Mouse (Mus musculus) erythroblast, embryonic 14.5 days (primary cell): Measurements from ENCODE around the gene Mtor. TPM values are rescaled to one million over a fixed set of nuclear protein-coding genes. Genes with fewer than 3 reads are reported as not detected.

Experiments
- H3K27me3 ChIP-seq: 2 replicates; pipeline ENCODE4 v1.6.1; 2012; ENCODE audit warnings: inconsistent platforms; ENCODE audit not compliant: control insufficient read depth
- H3K36me3 ChIP-seq: 2 replicates; pipeline ENCODE4 v1.6.1; 2012; ENCODE audit warnings: mild to moderate bottlenecking, inconsistent platforms; ENCODE audit not compliant: control insufficient read depth
- H3K4me1 ChIP-seq: 2 replicates; pipeline ENCODE4 v1.6.1; 2012; ENCODE audit warnings: inconsistent platforms; ENCODE audit not compliant: control insufficient read depth
- H3K4me3 ChIP-seq: replicated peaks from 2 replicates; pipeline ENCODE3; 2012; ENCODE audit warnings: moderate library complexity, mild to moderate bottlenecking, inconsistent platforms
- H3K9me3 ChIP-seq: 2 replicates; pipeline ENCODE4 v1.6.1; 2012; ENCODE audit warnings: low read length, inconsistent platforms, mixed read lengths; ENCODE audit not compliant: control insufficient read depth
- GATA1 ChIP-seq: IDR thresholded peaks from 2 replicates; pipeline ENCODE4 v1.6.1; 2012; ENCODE audit warnings: low read length, inconsistent platforms, mixed read lengths
- TAL1 ChIP-seq: IDR thresholded peaks from 3 replicates; pipeline ENCODE4 v1.6.1; 2012; ENCODE audit warnings: low read length, inconsistent platforms, mixed read lengths
- polyA plus RNA-seq: library from polyadenylated mRNA; stranded (reverse); fragments of >175 nt; gene quantifications from 2 replicates; pipeline ENCODE4 v1.2.3, GENCODE M21; 2012

The Mtor gene
- polyA plus RNA-seq, 1 experiment: 1.2 TPM

- TF ChIP-seq TAL1 (no peak), GATA1 (no peak)
- Histone ChIP-seq H3K27me3 (no peaks in the 10 kb centered on the region), H3K36me3 (peaks cover 85% of the 10 kb centered on the region), H3K4me1 (no peaks in the 10 kb centered on the region), H3K9me3 (no peaks in the 10 kb centered on the region), H3K4me3 (no peak overlapping the region)
These were observed 85.4 kb downstream of the Mtor start for GRCm38 (mm10) chr4:148533613-148534328.

- no peaks in the 10 kb centered on the region for H3K9me3 ChIP-seq
- no peak for TF ChIP-seq GATA1
- TF ChIP-seq TAL1: no peak
- no peak overlapping the region for H3K4me3 ChIP-seq
- H3K36me3 ChIP-seq: peaks cover 88% of the 10 kb centered on the region
- no peaks in the 10 kb centered on the region for H3K27me3 ChIP-seq
- no peaks in the 10 kb centered on the region for H3K4me1 ChIP-seq
These were observed 87.5 kb downstream of the Mtor start for GRCm38 (mm10) chr4:148535876-148536275.

GRCm38 (mm10) chr4:148549106-148549505 is 100.7 kb downstream of the Mtor start:
- peaks cover 80% of the 10 kb centered on the region for H3K36me3 ChIP-seq
- TF ChIP-seq TAL1: no peak
- no peak for TF ChIP-seq GATA1
- H3K27me3 ChIP-seq: no peaks in the 10 kb centered on the region
- no peak overlapping the region for H3K4me3 ChIP-seq
- no peaks in the 10 kb centered on the region for H3K9me3 ChIP-seq
- no peaks in the 10 kb centered on the region for H3K4me1 ChIP-seq

GRCm38 (mm10) chr4:148557766-148558165 is 109.4 kb downstream of the Mtor start:
- Histone ChIP-seq H3K4me1 (peaks cover 24% of the 10 kb centered on the region), H3K4me3 (peak overlapping the region; percentile 76), H3K27me3 (no peaks in the 10 kb centered on the region), H3K36me3 (peaks cover 67% of the 10 kb centered on the region), H3K9me3 (no peaks in the 10 kb centered on the region)
- TF ChIP-seq TAL1 (no peak), GATA1 (no peak)

- Histone ChIP-seq H3K27me3 (no peaks in the 10 kb centered on the region), H3K4me1 (peaks cover 24% of the 10 kb centered on the region), H3K4me3 (peak within 1 kb of the TSS; percentile 76), H3K9me3 (no peaks in the 10 kb centered on the region), H3K36me3 (peaks cover 67% of the 10 kb centered on the region)
- no peak for TF ChIP-seq GATA1
- TF ChIP-seq TAL1: no peak
These were observed 110.0 kb downstream of the Mtor start, which contains the start of gene Exosc10 for GRCm38 (mm10) chr4:148558297-148559000. Gene Exosc10, plus strand, starts transcription at chr4:148558429.

- Histone ChIP-seq H3K4me1 (peaks cover 15% of the 10 kb centered on the region), H3K27me3 (no peaks in the 10 kb centered on the region), H3K36me3 (peaks cover 76% of the 10 kb centered on the region), H3K9me3 (no peaks in the 10 kb centered on the region), H3K4me3 (no peak overlapping the region)
- no peak for TF ChIP-seq TAL1
- no peak for TF ChIP-seq GATA1
These were observed 114.3 kb downstream of the Mtor start for GRCm38 (mm10) chr4:148562676-148563075.

- Histone ChIP-seq H3K27me3 (no peaks in the 10 kb centered on the region), H3K4me3 (no peak overlapping the region), H3K9me3 (no peaks in the 10 kb centered on the region), H3K4me1 (peaks cover 9% of the 10 kb centered on the region), H3K36me3 (peaks cover 85% of the 10 kb centered on the region)
- TF ChIP-seq TAL1 (no peak), GATA1 (no peak)
These were observed 115.2 kb downstream of the Mtor start for GRCm38 (mm10) chr4:148563595-148563994.

- H3K9me3 ChIP-seq: no peaks in the 10 kb centered on the region
- H3K36me3 ChIP-seq: peaks cover 94% of the 10 kb centered on the region
- H3K27me3 ChIP-seq: no peaks in the 10 kb centered on the region
- no peaks in the 10 kb centered on the region for H3K4me1 ChIP-seq
- no peak overlapping the region for H3K4me3 ChIP-seq
- TF ChIP-seq TAL1: no peak
- TF ChIP-seq GATA1: no peak
These were observed 121.7 kb downstream of the Mtor start for GRCm38 (mm10) chr4:148570138-148570537.

GRCm38 (mm10) chr4:148570693-148571295 is 122.4 kb downstream of the Mtor start:
- peaks cover 94% of the 10 kb centered on the region for H3K36me3 ChIP-seq
- H3K4me1 ChIP-seq: no peaks in the 10 kb centered on the region
- no peak overlapping the region for H3K4me3 ChIP-seq
- H3K27me3 ChIP-seq: no peaks in the 10 kb centered on the region
- TF ChIP-seq TAL1 (no peak), GATA1 (no peak)
- no peaks in the 10 kb centered on the region for H3K9me3 ChIP-seq
